Mouse (Mus musculus): Measurements from ENCODE around the gene Sap18b. TPM values are rescaled to one million over a fixed set of nuclear protein-coding genes. Genes with fewer than 3 reads are reported as not detected.

The Sap18b gene
- polyA plus RNA-seq, 1 experiment from 2014 or later, result 363 TPM

DNA sequence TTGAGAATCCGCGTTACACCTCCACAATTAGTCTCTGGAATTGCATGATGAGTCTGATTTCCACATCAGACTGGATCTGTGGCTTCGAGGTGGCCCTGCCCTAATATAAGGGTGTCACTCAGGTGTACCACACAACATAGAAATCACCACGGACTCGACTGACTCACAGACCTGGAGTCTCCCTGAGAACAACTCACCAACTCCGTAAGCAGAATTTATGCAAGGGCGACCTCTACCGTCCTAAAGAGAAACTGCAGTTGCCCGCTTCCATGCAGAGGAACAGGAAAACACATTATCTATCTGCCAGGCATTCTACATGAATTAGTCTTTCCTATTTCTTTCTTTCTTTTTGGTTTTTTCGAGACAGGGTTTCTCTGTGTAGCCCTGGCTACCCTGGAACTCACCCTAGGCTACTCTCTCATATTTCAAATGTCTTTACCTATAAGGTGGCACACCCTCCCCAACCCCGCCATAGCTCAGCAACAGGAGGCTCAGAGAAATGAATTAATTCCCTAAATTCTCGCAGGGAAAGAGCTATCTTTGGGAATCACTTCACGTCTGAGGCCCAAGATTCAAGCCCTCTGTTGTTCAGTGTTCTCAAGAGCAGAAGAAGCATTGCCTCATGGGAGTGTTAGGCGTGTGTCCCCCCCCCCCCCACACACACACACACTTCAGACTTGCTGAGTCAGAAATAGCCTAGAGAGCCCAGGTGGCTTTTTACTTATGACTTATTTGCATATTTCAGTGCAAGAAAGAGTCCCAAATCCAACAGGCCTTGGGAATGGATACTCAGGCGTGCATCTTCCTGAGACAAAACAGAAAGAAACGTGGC lies 7.7 kb downstream of the Sap18b start:
- no peaks in the 10 kb centered on the region for H3K36me3 ChIP-seq (ENCODE audit: control insufficient read depth, insufficient read depth, low read length)
- no peaks in the 10 kb centered on the region for H3K27me3 ChIP-seq (ENCODE audit: control insufficient read depth, insufficient read depth, low read length)
- H3K4me1 ChIP-seq (ENCODE audit: control insufficient read depth, insufficient read depth, low read length), result peaks cover 3% of the 10 kb centered on the region
- no peaks in the 10 kb centered on the region for H3K9me3 ChIP-seq (replicated peaks; ENCODE audit: control insufficient read depth, low read length)
- WGBS (ENCODE audit: insufficient replicate concordance), result 12% methylated on average over 16 of the region's 16 CpGs
- peak overlapping the region; percentile 18 for H3K27ac ChIP-seq (ENCODE audit: low read depth, low read length)
- peak; percentile 80 for ATAC-seq (replicated peaks; ENCODE audit: insufficient number of reproducible peaks, low FRiP score, low TSS enrichment)
- H3K9ac ChIP-seq (ENCODE audit: low read depth, low read length), result peak overlapping the region; percentile 64
- peak overlapping the region; percentile 65 for H3K4me2 ChIP-seq
- peak overlapping the region; percentile 37 for H3K4me3 ChIP-seq (ENCODE audit: low read depth, low read length)

DNA sequence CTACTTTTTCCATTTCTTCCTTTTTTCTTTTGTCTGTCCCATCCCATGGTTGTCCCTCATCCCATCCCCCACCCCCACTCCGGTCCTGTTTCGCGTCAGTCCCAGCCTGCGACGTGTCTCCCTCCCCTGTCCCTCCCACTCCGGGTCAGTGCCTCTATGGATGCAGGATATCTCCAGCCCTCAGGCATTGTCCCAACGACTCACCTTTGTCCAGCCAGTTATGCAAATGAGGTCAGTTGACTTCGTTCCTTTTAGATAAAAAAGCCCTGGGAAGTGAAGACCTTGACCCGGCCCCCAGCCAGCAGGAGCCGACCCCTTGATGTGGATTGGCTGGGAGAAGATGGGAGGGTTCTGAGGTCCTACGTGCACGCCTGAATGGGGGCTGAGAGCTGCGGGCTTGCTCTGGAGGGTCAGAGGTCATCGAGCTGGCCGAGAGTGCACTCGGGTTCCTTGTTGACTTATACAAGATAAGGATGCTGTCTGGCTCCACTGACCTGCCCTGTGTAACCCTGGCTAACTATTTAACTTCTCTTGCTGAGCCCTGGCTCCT lies 8.4 kb downstream of the Sap18b start:
- H3K36me3 ChIP-seq (ENCODE audit: control insufficient read depth, insufficient read depth, low read length), result no peaks in the 10 kb centered on the region
- ATAC-seq (replicated peaks; ENCODE audit: insufficient number of reproducible peaks, low FRiP score, low TSS enrichment), result peak; percentile 80
- H3K4me3 ChIP-seq (ENCODE audit: low read depth, low read length), result peak overlapping the region; percentile 37
- H3K27ac ChIP-seq (ENCODE audit: low read depth, low read length), result peak overlapping the region; percentile 18
- H3K9ac ChIP-seq (ENCODE audit: low read depth, low read length), result peak overlapping the region; percentile 64
- H3K27me3 ChIP-seq (ENCODE audit: control insufficient read depth, insufficient read depth, low read length), result no peaks in the 10 kb centered on the region
- H3K4me2 ChIP-seq, result peak overlapping the region; percentile 65
- no peaks in the 10 kb centered on the region for H3K9me3 ChIP-seq (replicated peaks; ENCODE audit: control insufficient read depth, low read length)
- WGBS (ENCODE audit: insufficient replicate concordance), result 0% methylated on average over 16 of the region's 16 CpGs
- H3K4me1 ChIP-seq (ENCODE audit: control insufficient read depth, insufficient read depth, low read length), result peaks cover 2% of the 10 kb centered on the region; the same call in 1 of the 2 replicates

DNA sequence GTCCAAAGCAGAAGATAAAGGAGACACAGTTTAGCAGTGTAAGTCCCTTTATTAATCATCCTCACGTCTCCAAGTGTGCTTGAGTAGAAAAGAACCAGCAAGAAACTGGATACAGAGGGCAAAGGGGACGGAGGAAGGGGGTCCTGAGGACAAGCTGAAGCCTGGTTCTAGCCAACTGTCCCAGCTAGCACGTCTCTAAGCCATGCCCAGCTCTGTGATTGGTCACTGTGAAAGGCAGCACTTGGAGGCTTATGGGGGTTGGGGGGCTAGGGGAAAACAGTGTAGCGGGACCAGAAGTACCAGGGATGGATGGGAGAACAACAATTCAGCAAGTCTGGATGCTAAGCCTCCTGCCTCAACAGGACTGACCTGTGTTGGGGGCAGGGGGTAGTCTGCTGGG lies 10.7 kb downstream of the Sap18b start:
- H3K27ac ChIP-seq (ENCODE audit: low read depth, low read length), result no peak overlapping the region
- H3K4me1 ChIP-seq (ENCODE audit: control insufficient read depth, insufficient read depth, low read length), result peaks cover 2% of the 10 kb centered on the region; the same call in 1 of the 2 replicates
- no peak for ATAC-seq (replicated peaks; ENCODE audit: insufficient number of reproducible peaks, low FRiP score, low TSS enrichment)
- no peak overlapping the region for H3K4me3 ChIP-seq (ENCODE audit: low read depth, low read length)
- no peaks in the 10 kb centered on the region for H3K36me3 ChIP-seq (ENCODE audit: control insufficient read depth, insufficient read depth, low read length)
- no peaks in the 10 kb centered on the region for H3K9me3 ChIP-seq (replicated peaks; ENCODE audit: control insufficient read depth, low read length)
- H3K4me2 ChIP-seq, result no peak overlapping the region
- 73% methylated on average over 4 of the region's 4 CpGs for WGBS (ENCODE audit: insufficient replicate concordance)
- no peak overlapping the region for H3K9ac ChIP-seq (ENCODE audit: low read depth, low read length)
- H3K27me3 ChIP-seq (ENCODE audit: control insufficient read depth, insufficient read depth, low read length), result no peaks in the 10 kb centered on the region

DNA sequence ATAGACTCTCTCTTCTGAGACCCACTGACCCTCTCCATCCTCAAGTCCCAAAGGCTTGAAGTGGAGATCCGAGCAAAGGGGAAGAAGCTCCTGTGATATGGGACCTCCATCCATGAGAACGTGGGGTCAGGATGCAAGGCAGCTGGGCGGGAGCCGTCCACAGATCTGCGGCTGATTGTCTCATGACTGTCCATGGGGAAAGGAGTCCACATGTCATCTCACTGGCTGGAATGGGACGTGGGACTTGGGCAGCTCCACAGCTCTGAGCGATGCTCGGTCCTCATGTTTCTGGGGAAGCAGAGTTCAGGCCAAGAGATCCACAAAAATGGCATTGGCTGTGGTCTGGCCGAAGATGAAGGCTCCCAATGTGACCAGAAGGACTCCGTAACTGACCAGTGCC lies 12.1 kb downstream of the Sap18b start:
- ATAC-seq (replicated peaks; ENCODE audit: insufficient number of reproducible peaks, low FRiP score, low TSS enrichment), result no peak
- no peak overlapping the region for H3K4me3 ChIP-seq (ENCODE audit: low read depth, low read length)
- H3K4me1 ChIP-seq (ENCODE audit: control insufficient read depth, insufficient read depth, low read length), result peaks cover 2% of the 10 kb centered on the region; the same call in 1 of the 2 replicates
- no peaks in the 10 kb centered on the region for H3K9me3 ChIP-seq (replicated peaks; ENCODE audit: control insufficient read depth, low read length)
- WGBS (ENCODE audit: insufficient replicate concordance), result 84% methylated on average over 10 of the region's 10 CpGs
- H3K9ac ChIP-seq (ENCODE audit: low read depth, low read length), result no peak overlapping the region
- no peak overlapping the region for H3K27ac ChIP-seq (ENCODE audit: low read depth, low read length)
- no peak overlapping the region for H3K4me2 ChIP-seq
- H3K27me3 ChIP-seq (ENCODE audit: control insufficient read depth, insufficient read depth, low read length), result no peaks in the 10 kb centered on the region
- H3K36me3 ChIP-seq (ENCODE audit: control insufficient read depth, insufficient read depth, low read length), result no peaks in the 10 kb centered on the region

DNA sequence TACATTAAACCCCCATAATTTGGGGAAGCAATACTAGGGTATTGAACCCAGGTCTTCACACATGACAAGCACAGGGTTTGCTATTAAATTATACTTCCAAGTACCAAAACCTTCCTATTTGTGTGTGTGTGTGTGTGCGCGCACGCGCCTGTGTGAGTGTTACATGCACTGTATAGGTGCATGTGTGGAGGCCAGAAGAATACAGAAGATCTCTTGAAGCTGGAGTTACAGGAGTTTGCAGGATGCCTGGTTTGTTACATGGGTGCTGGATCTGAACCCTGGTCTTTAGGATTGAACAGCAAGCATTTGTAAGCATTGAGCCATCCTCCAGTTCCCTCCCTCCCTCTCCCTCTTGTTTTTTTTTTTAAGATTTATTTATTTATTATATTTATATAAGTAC lies 14.1 kb downstream of the Sap18b start:
- H3K27ac ChIP-seq (ENCODE audit: low read depth, low read length), result no peak overlapping the region
- no peak overlapping the region for H3K4me3 ChIP-seq (ENCODE audit: low read depth, low read length)
- no peak for ATAC-seq (replicated peaks; ENCODE audit: insufficient number of reproducible peaks, low FRiP score, low TSS enrichment)
- no peaks in the 10 kb centered on the region for H3K4me1 ChIP-seq (ENCODE audit: control insufficient read depth, insufficient read depth, low read length)
- no peak overlapping the region for H3K4me2 ChIP-seq
- no peak overlapping the region for H3K9ac ChIP-seq (ENCODE audit: low read depth, low read length)
- H3K9me3 ChIP-seq (replicated peaks; ENCODE audit: control insufficient read depth, low read length), result no peaks in the 10 kb centered on the region
- WGBS (ENCODE audit: insufficient replicate concordance), result 92% methylated on average over 4 of the region's 4 CpGs
- H3K36me3 ChIP-seq (ENCODE audit: control insufficient read depth, insufficient read depth, low read length), result no peaks in the 10 kb centered on the region
- H3K27me3 ChIP-seq (ENCODE audit: control insufficient read depth, insufficient read depth, low read length), result no peaks in the 10 kb centered on the region

DNA sequence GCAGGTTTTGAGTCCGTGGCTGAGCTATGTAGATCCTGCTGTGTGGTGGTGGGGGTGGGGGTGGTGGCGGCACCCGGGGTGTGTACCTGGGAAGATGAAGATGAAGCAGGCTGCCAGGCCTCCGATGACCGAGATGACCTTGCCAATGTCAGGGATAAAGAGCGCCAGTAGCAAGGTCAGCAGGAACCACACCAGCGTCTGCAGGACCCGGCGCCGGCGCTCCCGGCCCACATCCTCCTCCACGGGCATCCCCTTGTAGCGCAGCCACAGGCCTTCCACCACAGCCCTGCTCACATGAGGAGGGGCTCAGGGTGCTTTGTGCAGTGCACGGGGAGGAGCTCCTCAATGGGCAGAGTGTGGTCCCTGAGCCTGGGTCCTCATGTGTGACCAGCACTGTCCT lies 16.3 kb downstream of the Sap18b start:
- Histone ChIP-seq H3K4me1 (ENCODE audit: control insufficient read depth, insufficient read depth, low read length) (no peaks in the 10 kb centered on the region), H3K27me3 (ENCODE audit: control insufficient read depth, insufficient read depth, low read length) (no peaks in the 10 kb centered on the region), H3K36me3 (ENCODE audit: control insufficient read depth, insufficient read depth, low read length) (no peaks in the 10 kb centered on the region), H3K4me3 (ENCODE audit: low read depth, low read length) (no peak overlapping the region), H3K4me2 (no peak overlapping the region), H3K9ac (ENCODE audit: low read depth, low read length) (no peak overlapping the region), H3K9me3 (replicated peaks; ENCODE audit: control insufficient read depth, low read length) (no peaks in the 10 kb centered on the region), H3K27ac (ENCODE audit: low read depth, low read length) (no peak overlapping the region)
- no peak for ATAC-seq (replicated peaks; ENCODE audit: insufficient number of reproducible peaks, low FRiP score, low TSS enrichment)
- WGBS (ENCODE audit: insufficient replicate concordance), result 83% methylated on average over 15 of the region's 15 CpGs

DNA sequence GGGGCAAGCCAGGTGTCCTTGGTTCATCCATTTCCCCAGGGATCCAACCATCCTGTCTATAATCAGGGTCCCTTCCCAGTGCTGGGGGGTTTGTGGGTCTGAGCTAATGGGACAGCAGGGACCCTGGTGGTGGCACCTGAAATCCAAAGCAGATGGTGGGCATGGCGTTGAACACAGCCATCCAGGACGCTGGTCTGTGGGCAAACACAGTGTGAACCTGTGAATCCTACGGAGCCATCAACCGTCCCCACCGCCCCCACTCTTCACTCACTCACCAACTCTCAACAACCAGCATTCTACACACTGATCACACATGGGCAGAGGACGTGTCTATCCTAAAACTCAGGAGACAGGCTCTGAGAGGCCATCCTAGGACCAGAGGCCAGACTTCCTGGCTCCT lies 18.8 kb downstream of the Sap18b start:
- 88% methylated on average over 6 of the region's 6 CpGs for WGBS (ENCODE audit: insufficient replicate concordance)
- Histone ChIP-seq H3K4me1 (ENCODE audit: control insufficient read depth, insufficient read depth, low read length) (no peaks in the 10 kb centered on the region), H3K36me3 (ENCODE audit: control insufficient read depth, insufficient read depth, low read length) (peaks cover 5% of the 10 kb centered on the region; the same call in 1 of the 2 replicates), H3K4me2 (no peak overlapping the region), H3K9ac (ENCODE audit: low read depth, low read length) (no peak overlapping the region), H3K9me3 (replicated peaks; ENCODE audit: control insufficient read depth, low read length) (no peaks in the 10 kb centered on the region), H3K27ac (ENCODE audit: low read depth, low read length) (no peak overlapping the region), H3K4me3 (ENCODE audit: low read depth, low read length) (no peak overlapping the region), H3K27me3 (ENCODE audit: control insufficient read depth, insufficient read depth, low read length) (no peaks in the 10 kb centered on the region)
- ATAC-seq (replicated peaks; ENCODE audit: insufficient number of reproducible peaks, low FRiP score, low TSS enrichment), result no peak

DNA sequence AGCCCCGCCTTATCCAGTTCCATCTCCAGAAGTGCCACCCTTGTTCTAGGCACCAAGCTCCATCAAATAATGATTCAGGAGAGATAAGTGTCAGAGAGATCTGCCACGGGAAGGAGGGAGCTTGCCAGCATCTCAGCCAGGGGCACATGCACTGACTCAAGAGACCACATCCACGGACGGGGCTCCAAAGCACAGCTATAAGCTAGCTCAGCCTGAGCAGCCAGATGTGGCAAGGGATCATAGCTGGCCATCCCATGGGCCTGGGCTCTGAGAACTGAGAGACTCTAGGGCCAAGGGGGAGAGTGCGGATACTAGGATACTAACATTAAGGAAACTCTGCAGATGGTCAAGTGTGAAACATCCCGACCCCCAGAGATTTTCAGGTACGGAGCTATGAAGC lies 19.9 kb downstream of the Sap18b start:
- Histone ChIP-seq H3K4me3 (ENCODE audit: low read depth, low read length) (no peak overlapping the region), H3K9ac (ENCODE audit: low read depth, low read length) (no peak overlapping the region), H3K36me3 (ENCODE audit: control insufficient read depth, insufficient read depth, low read length) (peaks cover 5% of the 10 kb centered on the region; the same call in 1 of the 2 replicates), H3K27ac (ENCODE audit: low read depth, low read length) (no peak overlapping the region), H3K9me3 (replicated peaks; ENCODE audit: control insufficient read depth, low read length) (no peaks in the 10 kb centered on the region), H3K27me3 (ENCODE audit: control insufficient read depth, insufficient read depth, low read length) (no peaks in the 10 kb centered on the region), H3K4me2 (no peak overlapping the region), H3K4me1 (ENCODE audit: control insufficient read depth, insufficient read depth, low read length) (no peaks in the 10 kb centered on the region)
- 79% methylated on average over 7 of the region's 7 CpGs for WGBS (ENCODE audit: insufficient replicate concordance)
- ATAC-seq (replicated peaks; ENCODE audit: insufficient number of reproducible peaks, low FRiP score, low TSS enrichment), result no peak

Measured in heart, embryonic 11.5 days (tissue).